In the genomic region with DNA sequence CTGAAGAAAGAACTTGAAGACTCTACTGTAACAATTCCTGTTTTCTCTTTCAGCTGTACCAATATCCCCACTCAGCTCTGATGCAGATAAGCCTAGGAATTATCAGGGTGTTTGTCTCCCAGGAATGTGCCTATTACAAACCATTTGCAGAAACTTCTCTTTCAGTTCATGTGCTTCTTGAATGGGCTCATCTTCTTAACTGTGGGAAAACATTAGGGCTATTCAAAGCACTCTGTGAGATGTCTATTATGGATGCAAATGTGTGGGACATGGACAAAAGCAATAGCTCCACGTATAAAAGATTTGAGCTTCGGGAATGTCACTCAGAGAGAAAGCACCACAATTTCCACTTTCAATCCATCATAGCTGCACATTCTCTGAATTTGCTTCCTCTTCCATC, we compare ENCODE assay signal across 17 mouse cellular contexts.
"Had no signal": no experiment of that assay in that cellular context is flagged by ENCODE, and none has a peak within 500 bp of the region (broad histone marks: within the 10 kb centered on the region; RNA-seq: fewer than 3 reads in every experiment).

No protein-coding gene starts in this region.

- H3K4me1 ChIP-seq: lung, embryonic 15.5 days; megakaryocyte, embryonic 14.5 days; midbrain, embryonic 12.5 days; neural tube, embryonic 12.5 days; stomach, embryonic 15.5 days had no signal

- H3K4me2 ChIP-seq: lung, embryonic 15.5 days; midbrain, embryonic 12.5 days; neural tube, embryonic 12.5 days; stomach, embryonic 15.5 days had no signal

- H3K27ac ChIP-seq: lung, embryonic 15.5 days; macrophage; midbrain, embryonic 12.5 days; neural tube, embryonic 12.5 days; stomach, embryonic 15.5 days; stomach, postnatal 0 days had no signal

- DNase-seq: liver, postnatal 0 days; lung, adult 2 months; lung, postnatal 14 days; lung, postnatal 36 days; midbrain, embryonic 14.5 days; right cerebral cortex, postnatal 14 days; thymus, adult 2 months; thymus, postnatal 25 days; thymus, postnatal 4 days had no signal

- ATAC-seq: liver, postnatal 0 days; lung, postnatal 0 days had no signal

- H3K36me3 ChIP-seq: lung, embryonic 15.5 days; midbrain, embryonic 12.5 days; neural tube, embryonic 12.5 days; stomach, embryonic 15.5 days had no signal

- H3K9me3 ChIP-seq: lung, embryonic 15.5 days; megakaryocyte, embryonic 14.5 days; midbrain, embryonic 12.5 days; neural tube, embryonic 12.5 days; stomach, embryonic 15.5 days had no signal

- H3K9ac ChIP-seq: liver, postnatal 0 days; lung, embryonic 15.5 days; midbrain, embryonic 12.5 days; neural tube, embryonic 12.5 days; stomach, embryonic 15.5 days had no signal

- H3K4me3 ChIP-seq: lung, embryonic 15.5 days; megakaryocyte, embryonic 14.5 days; midbrain, embryonic 12.5 days; neural tube, embryonic 12.5 days; stomach, embryonic 15.5 days had no signal

- H3K27me3 ChIP-seq: lung, embryonic 15.5 days; megakaryocyte, embryonic 14.5 days; midbrain, embryonic 12.5 days; neural tube, embryonic 12.5 days; stomach, embryonic 15.5 days had no signal
